Mouse (Mus musculus) ovary, postnatal 36 days (tissue): ENCODE measurements at regions not wholly inside any gene's neighbourhood (a gene's known extent, or its start where the extent isn't known, plus 50 kb on each side); places are given as distances from the start of the nearest gene placed in this dataset.

ENCODE experiments used
- DNase-seq: peaks from one replicate; pipeline ENCODE4 v3.0.0; 2022; ENCODE audit warnings: low spot score, mixed read lengths

DNA sequence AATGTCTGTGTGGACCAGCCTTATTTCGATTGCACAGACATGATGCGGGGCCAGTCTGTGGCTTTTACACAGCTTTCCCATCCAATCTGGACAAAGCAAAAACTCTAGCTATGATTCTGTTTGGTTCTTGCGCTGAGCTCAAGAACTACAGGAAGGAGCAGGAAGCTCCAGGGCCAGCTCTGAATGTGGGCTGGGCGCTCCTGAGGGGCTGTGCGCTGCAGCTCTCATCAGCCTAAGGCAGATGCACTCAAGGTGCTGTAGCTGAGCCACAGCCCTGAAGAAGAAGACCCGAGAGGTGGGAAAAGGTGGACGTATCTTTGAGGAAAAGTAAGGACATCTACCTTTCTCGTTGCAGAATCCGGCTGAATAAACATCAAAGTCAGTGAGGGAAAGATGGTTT is 278.2 kb upstream of the Nrsn1 start:
- no peak for DNase-seq

DNA sequence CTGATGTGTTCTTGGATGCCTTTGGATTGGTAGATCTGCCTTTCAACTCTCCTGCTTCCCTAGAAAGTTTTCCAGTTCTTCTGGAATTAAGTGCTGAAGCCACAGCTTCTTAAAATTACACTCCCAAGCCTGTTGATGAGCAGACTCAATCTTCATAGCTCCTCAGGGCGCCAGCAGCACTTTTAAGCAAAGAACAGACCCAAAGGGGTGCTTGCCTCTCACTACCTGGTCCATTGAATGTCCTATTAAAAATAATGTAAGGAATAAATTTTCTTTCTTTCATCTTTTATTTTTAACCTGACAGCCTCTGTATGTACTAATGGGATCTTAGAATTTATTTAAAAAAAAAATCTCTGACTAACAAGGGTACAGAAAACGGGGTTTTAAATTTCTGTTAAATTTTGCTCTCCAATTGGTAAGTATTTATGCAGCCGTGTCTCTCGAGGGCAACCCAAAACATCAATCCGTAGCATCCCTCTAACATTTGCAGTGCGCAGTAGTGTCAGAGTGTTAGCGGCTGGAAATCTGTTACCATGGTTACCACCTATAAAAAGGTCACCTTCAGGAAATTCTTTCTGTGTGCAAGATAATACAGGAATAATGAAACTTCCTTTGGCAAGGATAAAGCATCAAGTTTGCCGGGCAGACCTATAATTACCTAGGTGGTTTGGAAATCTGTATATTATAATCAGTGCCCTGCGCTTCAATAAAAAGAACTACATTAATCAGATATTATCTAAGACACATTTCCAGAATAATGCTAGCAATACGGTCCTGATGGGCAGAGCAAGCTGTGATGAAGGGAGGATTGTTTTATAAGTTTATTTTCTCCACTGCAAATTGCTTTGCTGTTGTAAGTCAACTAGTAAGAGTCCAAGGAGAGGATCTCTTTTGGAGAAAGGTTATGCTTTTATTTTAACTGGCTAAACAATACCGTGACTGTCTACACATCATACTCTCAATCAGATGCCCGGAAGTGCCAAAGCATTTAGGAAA is 277.1 kb upstream of the Nrsn1 start:
- DNase-seq = no peak

DNA sequence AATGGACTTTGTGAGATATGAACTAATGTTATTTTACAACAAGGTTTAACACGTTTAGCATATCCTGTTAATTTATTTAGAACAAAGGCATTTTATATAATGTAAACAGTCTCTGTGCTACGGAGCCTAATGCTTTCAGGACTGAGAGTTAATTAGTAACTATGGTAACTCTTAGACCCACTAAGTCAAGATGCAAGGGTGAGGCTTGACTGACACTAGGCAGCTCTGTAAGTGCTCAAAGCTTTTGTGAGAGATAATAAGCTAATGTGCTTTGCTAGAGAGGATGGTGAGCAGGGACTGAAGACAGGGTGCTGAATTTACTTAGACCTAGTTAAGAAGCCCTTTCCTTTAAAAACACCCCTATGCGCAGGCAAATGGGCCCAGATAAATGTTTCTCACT is 253.8 kb upstream of the Nrsn1 start:
- DNase-seq = no peak

DNA sequence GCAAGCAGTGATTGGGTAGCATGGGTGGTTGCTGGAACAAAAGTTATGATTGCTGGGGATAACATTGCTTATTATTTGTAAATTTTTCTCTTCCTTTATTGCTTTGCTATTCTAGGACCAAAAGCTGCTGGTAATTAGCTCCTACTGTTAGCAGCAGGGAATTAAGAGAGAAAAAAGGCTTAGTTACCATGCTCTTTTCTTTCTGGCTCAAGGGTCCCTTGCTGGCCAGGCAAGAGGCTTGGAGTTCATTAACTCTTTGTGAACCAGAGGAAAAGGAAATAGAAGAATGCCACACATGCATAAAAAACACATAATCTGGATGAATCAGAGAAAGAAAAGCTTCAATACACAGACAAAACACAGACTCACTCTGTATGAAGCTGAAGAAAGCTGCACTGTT is 237.1 kb upstream of the Nrsn1 start:
- no peak for DNase-seq

DNA sequence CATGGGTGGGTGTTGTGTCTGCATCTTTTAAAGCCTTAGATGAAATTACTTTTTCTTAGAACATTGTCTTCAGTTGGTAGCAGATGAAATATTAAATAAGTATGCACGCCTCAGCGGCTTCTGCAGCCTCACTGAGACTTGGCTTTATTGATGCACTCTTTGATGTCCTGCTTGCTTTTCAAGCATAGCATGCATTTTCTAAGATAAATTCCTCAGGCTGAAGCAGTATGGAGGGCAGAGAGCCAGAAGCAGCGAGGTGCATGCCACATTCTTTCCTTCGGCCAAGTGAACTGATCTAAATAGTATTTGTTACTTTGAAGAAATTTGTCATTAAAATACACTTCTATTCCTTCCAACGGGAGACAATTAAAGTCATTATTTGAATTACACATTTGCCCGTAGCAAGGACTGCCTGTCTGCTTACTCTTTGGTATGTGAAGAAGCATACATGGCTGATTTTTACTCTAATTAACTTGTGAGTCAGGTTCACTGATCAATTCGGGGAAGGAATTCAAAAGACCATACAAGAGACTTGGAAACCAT is 224.3 kb upstream of the Nrsn1 start:
- no peak for DNase-seq

DNA sequence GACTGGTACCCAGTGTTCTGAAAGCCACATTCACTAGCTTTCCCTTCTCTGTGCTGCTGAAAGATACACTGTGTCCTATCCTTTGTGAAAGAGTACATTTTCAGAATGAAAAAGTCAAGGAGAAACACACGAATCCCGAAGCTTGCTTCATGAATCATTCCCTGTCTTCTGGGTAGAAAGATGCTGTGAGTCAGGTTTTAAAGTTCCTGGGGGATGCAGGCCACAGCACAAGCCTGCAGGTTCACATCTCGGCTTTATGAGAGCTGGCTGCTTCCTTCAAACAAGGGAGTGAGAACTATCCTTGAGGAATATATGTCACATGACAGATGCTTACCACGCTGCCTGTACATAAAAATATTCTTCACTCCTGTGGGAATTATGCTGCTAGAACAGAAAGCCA is 219.7 kb upstream of the Nrsn1 start:
- no peak for DNase-seq

DNA sequence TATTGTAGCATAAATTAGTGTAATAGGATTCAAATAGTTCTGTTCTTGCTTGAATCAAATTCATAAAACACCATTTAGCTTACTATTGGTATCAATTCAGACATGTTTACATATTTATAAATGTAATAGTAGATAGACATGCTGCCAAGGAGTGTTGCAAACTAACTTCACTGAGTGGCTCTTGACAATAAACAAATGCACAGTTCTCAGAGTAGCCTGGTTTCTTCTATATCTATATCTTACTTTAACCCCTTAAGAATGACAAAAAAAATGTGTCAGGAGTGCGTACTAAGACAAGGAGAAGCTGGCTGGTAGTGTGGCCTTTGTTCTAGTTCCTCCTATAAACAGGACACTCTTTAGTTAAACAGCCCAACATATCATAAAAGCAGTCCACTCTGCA is 213.0 kb upstream of the Nrsn1 start:
- DNase-seq = no peak

DNA sequence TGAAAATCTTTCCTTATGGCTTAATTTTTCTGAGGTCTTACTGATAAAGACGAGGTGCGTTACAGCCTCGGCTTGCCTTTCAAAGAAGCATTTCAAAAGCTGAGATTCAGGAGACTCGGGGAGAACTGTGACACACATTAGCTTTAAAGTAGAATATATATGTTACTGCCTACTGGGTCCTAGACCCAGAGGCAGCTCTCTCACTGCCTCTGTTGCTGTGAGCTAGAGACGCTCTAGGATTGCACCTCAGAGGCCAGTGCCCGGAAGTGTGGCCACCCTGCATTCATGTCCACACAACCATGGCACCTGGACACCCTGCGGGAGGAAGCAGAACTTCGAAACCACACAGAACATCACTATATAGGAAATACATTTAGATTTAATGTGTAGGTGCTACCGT is 181.6 kb upstream of the Nrsn1 start:
- DNase-seq = no peak

DNA sequence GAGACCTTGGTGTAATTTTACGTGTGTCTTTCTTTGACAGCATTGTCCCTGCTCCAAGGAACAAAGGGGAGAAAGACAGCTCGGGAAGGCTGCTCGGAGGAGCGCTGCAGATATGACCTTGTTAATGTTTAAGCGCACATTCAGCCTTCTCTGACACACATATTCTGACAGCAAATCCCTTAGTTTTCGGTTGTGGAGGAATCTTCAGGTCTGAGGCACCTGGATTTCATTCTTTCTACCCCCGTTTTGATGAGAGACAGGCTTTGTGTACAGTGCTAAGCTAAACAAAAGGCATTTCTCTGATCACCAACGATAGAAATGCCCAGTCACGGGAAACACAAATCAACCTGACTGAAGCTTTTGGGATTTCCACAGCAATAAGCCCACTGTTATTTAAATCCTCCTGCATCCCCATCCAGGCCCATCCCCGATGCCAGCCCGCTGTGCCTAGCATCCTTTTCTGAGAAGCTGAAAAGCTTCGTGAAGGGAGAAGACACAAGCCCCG is 181.1 kb upstream of the Nrsn1 start:
- DNase-seq = no peak

DNA sequence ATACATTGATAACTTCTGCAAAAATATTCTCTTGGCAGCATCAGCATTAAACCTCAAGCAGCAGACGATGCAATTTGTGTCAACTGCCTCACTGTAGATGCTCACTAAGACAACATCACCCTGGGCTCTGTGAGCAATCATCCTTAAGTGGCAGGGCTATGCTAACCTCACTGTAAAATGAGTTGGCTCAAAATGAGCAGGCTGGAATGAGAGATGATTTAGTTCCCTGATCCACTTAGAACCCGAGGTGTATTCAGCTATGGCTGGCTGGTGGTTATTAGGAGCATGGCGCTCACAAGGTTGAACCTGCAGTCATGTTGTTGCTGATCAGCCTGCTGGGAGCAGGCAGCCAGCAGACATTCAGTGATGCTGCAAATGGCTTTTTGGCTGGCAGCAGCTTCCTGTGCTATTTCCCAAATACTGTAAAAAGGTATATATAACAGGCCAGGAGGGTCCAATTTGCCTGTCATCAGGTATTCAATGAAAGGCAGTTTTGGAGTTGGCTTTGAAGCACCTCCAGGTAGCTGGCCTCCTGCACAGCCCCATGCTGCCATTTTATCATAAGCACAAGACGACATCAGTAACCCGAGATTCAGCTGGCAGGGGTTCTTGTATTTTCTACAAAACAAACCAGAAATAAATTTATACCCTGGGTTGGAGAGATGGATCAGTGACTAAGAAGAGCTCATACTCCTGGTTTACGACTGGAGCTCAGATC is 159.6 kb upstream of the Nrsn1 start:
- no peak for DNase-seq

DNA sequence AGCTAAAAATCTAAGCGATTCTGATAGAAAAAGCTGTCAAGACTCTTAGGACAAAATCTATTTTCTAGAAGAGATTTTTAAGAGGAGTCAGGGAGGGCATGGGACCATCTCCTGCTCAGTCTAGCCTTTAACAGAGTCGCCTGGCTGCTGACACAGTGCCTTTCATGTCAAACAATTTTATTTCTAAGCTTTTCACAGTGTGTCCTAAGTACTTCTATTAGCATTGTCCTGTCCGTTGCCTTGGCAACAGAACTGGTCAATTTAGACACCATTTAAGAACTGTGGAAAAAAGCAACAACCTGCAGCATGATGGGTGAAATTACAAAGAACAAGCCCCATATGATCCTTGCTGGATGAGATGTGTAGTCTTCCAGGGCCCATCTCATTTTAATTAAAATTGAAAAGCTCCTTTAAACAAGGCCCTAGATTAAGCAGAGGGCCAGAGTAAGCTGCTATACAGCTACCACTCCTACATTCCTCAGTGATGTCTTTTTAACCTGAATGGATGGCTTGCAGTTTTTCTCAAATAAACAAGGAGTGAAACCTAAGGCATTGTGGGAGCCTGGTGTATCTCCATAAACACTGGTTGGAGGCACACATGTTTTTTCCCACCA is 133.0 kb upstream of the Nrsn1 start:
- no peak for DNase-seq

DNA sequence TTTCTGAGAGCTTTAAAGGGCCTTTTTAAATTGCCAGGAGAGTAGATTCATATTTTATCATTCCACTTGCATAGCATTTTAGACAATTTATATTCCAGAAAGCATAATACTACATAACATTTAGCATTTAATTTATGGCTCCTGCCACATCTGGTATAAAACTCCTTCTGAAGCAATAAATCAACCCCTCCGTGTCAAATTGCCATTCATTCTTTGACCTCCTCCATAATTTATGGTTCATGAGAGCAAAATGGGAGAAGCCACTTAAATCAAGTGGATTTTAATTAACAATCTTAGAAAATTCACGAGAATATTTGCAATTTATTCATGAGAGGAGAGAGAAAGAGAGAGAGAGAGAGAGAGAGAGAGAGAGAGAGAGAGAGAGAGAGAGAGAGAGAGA is 132.4 kb upstream of the Nrsn1 start:
- DNase-seq = no peak

DNA sequence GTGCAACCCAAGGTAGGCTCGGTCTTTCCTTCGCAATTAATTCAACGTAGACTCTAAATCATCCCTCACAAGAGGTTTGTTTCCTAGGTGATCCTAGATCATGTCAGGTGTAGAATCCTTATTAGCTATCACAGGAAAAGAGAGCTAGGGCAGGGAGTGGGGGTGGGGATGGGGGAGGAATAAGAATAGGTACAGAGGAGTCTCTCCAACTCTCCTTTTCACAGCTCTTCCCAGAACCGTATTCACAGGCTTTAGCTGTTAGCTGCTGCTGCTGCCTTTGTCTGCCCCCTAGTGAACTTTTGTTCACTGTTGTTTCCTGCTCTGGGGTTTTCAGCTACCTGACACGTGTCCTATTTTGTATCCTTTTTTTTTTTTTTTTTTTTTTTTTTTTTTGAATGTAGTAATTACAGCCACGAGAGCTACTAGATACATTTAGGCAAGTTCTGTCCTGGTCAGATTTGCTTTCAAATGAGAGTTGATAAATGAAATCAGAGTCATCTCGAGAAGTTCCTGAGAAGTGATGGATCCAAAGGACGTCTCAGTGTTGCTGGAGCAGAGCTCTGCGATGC is 131.7 kb upstream of the Nrsn1 start:
- DNase-seq = no peak

DNA sequence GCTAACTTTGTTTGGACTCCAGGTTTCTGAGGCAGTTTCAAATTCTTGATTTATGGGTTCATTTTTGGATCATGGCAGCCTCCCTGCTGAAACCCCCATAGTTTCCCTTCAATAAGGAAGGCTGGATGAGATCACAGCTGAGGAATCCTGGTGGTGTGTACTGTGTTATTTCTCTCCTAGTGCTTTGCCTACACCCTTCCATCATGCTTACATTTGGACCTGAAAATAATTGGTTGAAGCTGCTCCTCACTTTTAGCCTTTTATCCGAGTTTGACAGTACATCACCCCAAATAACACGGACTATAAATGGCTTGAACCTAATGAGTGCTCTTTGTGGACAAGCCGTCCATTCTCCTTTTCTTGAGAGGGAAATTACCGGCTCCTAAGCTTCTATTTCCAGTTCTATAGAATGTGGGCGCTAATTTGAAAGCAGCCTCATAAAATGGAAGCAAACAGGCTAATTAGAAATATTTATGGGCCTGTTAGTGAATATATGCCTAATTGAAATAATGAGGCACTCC is 122.5 kb upstream of the Nrsn1 start:
- no peak for DNase-seq

DNA sequence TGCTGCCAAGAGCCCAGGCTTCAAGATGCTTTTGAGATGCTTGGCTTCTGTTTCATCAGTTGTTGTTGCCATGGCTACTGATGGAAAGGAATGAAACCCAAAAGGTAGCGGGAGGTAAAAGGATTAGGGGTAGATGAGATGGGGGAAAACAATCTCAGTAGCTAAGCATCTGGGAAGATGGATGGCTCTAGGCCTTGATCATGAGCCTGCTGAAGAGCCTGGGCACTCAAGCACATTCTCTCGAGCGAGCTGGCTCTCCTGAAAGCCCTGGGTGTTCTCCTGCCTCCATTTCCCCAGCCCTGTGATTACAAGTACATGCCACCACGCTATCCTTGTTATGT is 92.3 kb upstream of the Nrsn1 start:
- no peak for DNase-seq

DNA sequence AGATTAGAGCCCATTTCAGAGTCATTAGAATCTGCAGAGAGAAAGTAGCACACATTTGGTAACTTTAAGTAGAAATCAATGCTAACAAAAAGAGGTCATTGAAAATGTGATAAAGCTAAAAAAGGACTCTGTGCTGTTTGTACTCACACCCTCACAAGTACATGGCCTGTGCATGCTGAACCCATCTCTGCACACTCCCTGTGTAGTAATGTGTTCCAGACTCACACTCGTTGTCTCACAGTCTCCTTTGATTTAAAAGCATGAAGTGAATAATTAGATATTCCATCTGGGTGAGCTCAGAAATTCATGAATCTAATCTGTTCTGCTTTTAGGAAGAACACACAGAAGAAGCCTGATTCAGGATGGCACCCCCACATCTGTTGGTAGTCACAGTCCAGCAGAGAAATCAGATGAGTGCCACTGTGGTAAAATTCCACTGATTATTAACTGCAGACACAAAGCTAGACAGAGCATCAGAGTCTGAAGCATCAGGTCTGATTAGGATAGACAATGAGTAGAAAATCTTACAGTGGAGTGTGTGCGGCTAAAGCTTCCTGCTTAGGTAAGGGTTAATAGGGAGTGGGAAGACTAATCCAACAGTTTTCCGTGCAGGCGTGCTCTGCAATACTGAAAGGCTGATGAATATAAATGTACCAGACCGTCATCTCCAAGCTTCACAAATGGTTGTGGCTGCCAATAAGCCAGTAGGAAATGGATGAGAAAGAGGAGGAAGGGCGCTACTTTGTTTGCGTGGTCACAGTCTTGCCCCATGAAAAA is 91.7 kb upstream of the Nrsn1 start:
- no peak for DNase-seq

DNA sequence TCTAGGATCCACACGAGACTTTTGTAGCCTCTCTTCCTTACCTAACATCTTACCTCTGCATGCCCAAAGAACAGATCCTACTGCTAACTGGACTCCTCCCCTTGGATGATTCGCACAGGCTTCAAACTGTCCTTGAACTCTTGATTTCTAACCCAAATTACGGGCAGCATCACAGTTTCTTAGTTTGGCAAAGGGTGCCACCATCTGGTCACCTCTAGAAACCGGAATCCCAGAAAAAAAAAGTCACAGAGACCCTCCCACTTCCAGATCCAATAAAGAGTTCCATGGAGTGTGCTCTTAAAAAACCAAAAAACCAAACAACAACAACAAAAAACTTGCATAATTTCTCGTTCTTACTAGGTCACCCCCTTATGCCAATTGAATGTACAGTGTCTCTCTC is 77.3 kb upstream of the Nrsn1 start:
- DNase-seq = no peak

DNA sequence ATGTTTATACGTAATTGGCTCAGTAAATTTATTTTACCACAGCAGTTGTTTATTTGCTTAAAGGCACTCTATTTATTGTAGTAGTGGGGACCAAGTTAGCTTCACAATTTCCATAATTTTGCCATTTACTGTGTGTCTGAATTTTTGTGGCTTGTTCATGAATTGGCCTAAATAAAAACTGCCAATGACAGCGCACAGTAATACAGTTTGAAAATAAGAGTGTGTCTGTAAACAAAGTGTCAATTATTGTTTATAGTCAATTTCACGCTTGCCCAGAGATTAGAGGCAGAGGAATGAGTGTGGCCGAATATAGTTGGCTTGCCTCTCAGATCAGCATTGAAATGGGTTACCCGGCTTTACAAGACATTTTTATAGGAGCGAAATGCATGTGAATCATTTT is 73.0 kb upstream of the Nrsn1 start:
- DNase-seq = no peak

DNA sequence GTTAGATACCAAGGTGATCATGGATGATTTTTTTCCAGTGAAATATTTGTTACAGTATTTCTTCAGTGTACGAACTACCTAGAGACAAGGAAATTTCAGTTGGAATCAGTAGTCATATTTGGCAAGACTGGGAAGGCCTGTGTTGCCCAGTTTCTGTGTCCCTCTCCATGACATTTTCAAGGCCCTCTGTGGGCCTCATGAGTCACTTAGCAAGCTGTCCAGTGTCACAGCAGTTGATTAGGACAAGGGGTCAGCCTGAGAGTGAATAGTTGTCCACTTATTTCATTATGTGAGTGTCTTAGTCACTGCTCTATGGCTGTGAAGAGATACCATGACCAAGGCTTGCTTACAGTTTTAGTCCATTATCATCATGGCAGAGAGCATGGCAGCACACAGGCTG is 71.5 kb upstream of the Nrsn1 start:
- no peak for DNase-seq

DNA sequence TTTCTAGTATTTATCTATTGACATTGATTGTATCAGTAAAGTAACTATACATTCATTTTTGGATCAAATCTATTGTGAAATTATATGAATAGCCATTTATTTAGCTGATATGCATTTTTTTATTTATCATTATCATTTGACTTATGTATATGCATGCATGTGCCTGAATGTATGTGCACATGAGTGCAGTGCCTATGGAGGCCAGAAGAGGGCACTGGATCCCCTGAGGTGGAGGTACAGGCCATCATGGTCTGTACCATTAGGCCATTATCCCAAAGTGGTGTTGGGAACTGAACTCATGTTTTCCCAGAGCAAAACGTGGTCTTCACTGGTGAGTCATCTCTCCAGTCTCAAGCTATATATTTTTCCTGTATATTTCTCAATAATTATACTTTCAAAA is 63.5 kb upstream of the Nrsn1 start:
- no peak for DNase-seq
